Mouse (Mus musculus) adrenal gland, postnatal 4 days (tissue): ENCODE measurements around the gene 4930558K02Rik. TPM values are rescaled to one million over a fixed set of nuclear protein-coding genes. Genes with fewer than 3 reads are reported as not detected.

Experiments
- DNase-seq, 2 experiments: peaks; one replicate each; pipeline ENCODE4 v3.0.0; 2021 to 2022; ENCODE audit warnings: low spot score in 2 of 2, mixed read lengths in 2 of 2
- total RNA-seq, 2 experiments: library from RNA; stranded (reverse); gene quantifications; 2 replicates each; pipeline ENCODE4 v1.2.3; 2021

The 4930558K02Rik gene
- total RNA-seq, 2 experiments from 2014 or later, result 0.31 TPM; not detected in 1

DNA sequence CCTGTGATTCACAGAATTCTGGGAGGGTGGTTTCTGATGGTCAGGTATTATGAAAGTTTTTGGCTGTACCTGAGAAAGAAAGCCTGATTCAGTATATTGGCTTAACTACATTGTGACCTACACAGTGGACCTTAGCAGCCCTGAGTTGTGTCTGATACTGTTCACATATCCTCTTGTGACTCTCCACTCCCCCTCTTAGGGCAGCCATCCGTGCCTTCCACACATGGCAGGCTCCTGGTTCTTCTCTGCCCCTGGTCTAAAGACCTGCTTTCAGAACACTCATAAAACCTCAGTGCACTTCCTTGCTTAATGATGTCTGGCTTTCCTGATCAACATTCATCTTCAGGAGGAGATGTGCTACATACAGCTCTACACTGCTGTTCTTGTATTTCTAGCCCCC is 26.8 kb downstream of the 4930558K02Rik start:
- no peak for DNase-seq

DNA sequence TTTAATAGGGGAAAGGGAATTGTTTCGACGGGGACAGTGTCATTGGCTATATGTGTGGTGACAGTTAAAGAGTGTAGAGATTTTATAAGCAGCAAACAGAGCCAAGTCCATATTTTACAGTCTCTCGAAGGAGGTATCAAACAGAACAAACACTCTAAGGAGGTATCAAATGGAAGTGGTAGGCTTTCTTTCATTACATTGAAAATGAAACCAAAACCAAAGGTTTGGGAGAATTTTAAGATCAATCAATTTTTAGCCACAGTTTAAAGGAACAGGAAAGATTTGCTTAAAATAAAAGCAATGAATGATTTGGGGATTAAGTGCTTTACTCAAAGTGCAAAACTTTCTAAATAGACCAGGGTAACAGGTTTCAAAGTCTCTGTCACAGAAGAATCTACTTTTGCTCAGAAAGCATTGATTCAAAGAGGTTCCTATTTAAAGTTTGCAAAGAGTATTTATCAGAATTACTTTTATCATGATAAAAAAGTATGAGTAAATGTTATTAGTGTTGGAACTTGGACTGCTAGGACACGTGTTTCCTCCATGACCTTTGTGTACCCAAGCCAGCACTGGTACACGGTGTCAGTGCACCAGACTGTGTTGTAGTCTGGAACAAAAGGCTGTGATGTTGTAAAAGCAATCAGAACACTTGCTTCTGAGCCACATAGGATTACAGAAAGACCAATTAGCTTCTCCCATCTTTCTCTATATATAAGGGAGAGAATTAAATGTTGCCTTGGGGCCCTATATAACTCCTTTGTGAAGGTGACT is 28.2 kb downstream of the 4930558K02Rik start:
- DNase-seq, result no peak

DNA sequence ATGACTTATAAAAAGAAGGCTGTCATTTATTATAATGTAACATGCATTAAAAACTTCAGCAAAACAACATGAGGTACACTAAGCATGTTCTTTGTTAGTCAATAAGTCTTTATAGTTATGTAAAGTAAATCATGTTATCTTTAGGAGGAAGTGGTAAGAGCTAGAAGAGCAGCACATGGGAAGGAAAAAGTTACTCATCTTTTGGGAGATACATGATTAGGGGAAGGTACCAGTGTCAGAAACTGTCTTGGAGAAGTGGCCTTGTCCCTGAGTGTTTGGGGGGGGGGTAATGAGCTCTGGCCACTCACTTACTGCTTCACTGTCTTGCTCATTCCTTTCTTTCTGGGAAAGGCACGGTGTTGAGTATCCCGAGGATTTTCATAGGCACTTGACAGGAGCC is 37.4 kb downstream of the 4930558K02Rik start:
- DNase-seq, result no peak

DNA sequence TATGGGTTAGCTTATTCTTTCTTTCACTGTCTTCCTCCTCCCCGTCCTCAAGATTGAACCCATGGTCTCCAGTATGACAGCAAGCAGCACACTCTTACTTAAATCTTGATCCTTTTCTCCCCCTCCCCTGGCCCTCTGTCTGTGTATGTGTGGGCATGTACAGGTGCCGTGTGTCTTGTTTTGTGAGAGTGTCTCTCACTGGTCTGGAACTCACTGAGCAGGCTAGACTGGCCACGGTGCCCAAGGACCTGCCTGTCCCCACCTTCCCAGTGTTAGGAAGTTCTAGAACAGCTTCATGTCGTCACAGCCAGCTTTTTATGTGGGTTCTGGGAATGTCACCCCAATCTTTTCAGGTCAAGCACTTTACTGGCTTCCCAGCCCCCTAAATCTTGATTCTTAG is 47.1 kb downstream of the 4930558K02Rik start:
- no peak for DNase-seq

DNA sequence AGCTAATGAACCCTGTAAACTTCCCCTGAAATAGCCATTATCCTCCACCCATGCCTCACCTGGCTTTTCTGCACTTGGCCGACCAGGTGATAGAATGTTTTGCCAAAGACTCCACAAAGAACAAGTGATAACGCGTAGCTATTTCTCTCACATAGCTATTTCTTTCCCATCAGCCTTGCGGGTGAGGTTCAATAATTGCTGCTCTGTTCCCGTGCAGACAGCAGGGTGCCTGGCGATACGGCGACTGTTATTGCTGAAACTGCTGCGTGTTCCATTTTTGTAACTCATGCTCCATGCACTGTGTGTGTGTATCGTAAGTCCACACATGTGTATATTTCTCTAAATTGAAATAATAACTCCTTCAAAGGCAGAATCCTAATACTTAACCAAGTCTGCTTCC is 47.6 kb downstream of the 4930558K02Rik start:
- DNase-seq, result no peak

DNA sequence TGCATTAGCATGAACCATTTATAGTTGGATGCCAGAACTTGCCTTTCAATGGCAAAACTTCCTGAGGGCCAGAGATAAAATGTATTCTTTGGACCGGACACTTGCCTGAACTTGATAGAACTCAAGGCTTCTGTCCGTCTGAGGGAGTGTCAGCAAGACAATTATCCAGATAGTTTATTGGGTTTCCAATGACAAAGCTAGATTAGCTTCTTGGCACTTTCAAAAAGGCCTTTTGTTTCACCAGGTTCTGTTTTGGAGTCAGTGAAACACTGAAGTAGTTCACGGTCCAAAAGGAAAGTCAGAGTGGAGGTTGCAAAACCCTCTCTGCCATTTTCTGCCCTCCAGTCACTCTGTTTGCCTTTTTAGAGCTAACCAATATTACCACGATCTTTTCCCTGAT is 48.1 kb downstream of the 4930558K02Rik start:
- no peak for DNase-seq

DNA sequence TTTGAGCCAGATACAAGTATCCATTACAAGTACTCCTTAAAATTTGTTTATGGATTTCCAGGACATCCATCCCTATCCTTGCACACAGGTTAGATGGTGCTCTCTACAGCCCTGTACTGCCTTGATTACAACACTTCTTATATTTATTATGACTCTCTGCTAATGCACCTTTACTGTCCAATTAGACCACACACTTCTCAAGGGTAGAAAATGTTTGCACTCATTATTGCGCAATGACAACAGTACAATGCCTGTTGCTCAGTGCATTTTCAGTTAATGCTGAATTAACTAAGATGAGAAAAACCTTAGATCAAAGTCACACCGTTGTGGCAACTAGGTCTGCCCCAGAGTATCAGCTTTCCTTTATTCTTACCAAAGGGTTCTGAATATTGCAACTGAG is 51.5 kb downstream of the 4930558K02Rik start:
- no peak for DNase-seq

DNA sequence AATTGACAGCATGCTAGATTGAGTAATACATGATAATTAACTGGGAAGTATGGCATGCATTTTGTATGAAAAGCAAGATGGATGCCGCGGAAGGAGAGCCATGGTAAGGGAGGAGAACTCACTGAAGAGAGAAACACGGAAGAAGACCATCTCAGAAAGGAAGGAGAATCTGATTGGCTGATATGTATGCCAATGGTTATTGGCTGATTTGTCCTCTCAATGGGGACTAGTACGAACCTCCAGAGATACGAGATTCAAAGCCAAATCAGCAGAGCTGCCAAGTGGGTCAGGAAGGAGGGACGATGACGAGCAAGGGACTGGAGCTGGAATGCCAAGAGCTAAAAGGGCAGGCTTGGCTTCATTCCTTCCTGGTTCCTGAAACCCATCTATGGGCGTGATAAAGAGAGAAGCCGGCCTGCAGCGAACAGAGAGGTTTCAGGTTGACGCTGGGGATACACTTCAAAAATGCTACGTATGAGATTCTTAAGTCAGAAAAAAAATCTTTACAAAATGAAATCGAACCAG is 54.1 kb downstream of the 4930558K02Rik start:
- DNase-seq, result no peak

DNA sequence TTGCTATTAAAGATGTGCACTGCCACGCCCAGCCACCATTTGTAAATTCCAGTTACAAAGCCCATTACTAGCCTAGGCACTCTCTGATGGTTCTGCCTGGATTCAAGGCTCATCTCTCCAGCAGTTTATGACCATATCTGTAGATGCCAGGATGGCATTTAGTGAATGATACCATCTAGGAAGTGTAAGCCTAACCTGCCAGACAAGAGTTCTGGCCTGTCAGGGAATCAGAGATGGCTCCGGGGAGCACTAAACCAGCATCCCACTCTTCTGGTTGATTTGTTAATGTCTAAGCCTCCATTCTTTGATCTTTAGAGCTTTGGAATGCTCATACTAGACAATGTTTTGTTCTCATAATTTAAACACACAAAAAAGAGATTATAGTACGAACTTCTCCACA is 55.1 kb downstream of the 4930558K02Rik start:
- no peak for DNase-seq

DNA sequence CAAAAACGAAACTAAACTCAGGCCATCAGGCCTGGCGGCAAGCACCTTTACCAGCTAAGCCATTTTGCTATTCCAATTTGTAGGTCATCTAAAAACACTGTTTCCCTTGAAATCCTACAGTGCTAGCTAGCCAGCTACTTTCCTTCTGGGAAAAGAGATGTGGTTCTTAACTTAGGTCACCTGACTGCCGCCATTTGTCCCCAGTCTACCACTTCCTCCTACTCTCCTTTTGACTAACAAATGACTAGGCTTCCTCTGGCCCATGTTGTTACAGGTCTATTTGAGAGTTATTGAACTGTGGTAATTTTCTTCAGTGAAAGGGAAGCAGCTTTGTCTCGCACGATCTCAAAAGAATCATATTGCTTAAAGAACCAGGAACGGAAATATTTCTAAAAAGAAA is 57.5 kb downstream of the 4930558K02Rik start:
- no peak for DNase-seq

DNA sequence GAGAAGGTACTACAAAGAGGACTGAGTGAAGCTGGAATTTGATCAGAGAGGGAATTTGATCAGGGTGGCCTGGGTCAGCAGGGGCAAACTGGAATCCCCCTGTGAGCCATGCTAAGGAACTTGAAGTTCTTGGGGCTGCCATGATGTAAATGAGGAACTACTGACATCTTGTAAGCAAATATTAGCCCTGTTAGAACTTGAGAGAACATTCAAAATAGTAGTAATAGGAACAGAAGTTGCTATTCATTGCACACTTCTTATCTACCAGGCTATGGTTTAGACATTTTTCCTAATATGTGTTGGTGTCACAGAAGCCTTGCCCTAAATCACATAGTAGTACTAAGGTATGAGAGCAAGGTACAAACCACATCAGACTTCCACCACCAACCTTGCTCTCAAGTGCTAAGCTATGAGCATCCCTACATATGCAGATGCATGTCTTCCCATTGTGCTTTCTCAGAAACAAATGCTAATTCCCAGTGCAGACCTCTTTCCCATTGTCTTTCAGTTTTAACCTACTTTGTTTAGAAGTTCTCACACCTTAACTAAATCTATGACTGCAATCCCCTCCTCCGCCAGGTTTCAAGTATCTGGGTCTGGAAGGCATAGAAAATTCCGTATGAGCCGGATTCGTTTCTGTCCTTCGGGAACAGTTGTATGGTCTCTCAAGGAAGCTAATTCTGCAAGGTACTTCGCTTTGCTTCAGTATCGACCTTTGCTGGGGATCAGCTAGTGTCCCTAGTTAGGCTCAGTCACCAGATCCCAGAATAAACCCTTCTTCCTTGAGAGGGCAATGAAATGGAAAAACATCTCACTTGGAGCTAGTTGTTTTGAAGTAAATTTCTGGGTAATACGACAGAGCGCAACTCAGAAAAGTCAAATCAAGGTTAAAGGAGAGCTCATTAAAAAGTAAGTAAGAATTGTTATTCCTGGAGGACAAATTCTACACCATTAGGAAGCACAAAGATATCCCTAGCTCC is 58.7 kb downstream of the 4930558K02Rik start:
- no peak for DNase-seq

DNA sequence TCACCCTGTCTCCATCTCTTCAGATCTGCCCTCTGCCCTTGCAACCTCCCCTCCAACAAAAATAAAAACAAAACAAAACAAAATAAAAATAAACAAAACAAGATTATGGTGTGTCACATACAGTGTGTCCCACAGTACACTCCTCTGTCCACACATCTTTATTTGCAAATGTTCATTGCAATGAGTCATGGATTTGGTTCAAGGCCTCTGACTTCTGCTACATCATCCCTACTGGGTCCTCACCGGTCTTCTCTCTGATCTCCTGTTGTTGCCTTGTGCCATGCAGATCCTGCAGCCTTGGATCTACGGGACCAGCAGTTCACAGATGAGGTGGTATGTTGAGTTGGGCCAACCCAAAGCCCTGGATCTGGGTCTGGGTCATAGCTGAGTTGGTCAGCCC is 59.8 kb downstream of the 4930558K02Rik start:
- DNase-seq, result no peak

DNA sequence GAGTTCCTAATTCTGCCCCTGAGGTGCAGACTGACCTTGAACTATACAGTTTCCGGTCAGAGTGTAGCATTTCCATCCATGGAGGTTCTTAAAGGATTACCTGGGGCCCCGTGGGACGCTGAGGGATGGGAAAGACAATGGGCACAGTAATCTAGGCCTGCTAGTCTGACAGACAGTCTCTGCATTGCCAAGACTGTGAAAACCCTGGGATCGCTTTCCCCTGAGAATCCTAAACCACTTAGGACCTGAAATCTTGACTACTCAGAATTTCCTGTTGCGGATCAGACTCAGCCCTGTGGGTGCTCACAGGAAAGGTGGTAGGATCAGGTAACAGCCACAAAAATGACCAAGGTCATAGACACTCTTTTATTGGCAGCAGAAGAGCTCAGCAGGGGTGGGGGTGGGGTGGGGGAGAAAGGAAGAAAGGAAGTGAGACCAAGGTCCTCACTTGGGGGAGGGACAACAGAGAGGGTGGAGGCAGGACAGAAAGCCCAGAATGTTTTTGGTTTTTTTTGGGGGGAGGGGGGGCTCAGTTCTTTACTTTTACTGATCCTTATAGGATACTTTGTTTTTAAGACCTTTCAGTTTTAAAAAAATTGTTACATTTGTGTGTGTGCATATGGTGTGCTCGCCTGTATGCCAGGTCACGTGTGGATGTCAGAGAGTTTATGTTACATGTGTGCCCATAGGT is 60.6 kb downstream of the 4930558K02Rik start:
- no peak for DNase-seq

DNA sequence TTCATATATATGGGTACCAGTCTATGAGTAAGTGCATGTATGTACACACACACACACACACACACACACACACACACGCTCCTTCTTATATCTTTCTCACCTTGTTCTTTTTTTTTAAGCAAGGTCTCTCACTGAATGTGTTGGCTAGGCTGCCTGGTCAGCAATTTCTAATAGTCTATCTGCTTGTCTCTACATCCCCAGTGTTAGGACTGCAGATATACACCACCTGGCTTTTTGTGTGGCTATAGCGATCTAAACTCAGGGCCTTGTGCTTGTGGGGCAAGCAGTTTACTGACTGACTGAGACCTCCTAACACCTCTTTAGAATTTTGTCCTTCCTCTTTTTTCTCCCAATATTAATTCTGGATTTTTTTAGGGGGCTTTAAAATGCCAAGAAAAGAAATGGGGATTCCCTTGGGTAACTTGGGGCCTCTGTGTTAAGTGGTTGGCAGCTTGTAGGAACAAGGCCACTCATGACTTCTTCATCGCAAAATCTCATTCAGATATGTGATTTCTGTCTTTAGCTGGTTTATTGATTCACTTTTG is 61.4 kb downstream of the 4930558K02Rik start:
- no peak for DNase-seq

DNA sequence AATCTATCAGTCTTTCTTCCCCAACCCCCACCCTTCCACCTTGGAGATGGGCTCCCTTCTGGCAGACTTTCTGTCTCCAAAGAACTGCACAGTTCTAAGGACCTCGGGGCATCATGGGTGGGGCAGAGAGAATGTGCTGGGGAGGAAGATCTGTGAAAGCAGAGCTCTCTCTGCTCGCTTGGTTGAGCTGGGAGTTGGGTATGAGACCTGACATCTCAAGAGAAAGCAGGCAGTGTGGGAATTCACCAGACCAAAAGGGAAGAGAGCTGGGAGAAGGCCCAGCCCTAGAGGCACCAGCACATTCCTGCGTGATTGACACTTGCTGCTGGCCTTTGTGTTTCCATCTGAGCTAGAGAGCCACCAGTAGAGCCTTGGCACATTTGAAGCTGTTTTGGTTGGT is 63.4 kb downstream of the 4930558K02Rik start:
- DNase-seq, result no peak

DNA sequence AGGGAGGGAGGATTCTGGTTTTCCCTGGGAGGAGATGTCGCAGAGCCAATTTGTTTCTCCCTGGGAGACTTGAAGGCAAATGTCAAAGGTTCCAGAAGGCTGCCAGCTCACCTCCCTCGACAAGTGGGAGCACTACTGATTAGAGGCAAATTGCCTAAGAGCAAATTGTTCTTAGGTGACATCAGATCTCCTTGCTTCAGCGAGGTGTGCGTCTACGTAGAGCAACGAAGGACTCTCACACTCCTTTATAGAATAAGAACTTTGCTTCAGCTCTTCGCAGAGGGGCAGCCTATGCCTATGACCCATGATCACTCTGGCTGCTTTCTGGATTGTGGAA is 65.8 kb downstream of the 4930558K02Rik start:
- DNase-seq, result no peak

DNA sequence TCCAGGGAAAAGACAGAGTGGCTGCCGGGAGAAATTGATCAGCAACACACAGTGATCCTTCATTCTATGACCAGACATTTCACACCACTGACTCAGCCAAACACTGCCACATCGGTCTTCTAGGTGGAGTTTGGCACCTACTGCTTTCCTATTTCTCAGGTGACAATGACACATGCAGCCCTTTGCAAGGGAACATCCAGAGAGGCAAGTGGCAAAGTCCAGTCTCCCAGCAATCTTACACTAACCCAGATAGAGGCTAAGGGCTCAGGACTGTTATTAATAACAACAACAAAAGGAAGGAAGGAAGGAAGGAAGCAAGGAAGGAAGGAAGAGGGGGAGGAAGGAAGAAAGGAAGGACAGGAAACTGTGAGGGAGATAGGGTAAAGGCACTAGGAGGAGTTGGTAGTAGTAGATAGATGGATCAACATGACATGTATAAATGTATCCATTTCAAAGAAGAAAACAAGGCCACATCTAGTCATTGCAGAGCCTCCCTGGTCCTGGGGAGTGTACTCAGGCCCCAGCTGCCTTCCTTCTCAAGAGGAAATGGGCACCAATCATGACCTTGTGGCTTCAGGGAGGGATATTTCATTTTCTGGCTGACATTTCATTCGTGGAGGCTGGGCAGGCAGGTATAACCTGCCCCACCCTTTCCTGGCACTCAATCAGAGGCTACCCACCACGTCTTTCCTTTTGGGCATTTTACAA is 66.3 kb downstream of the 4930558K02Rik start:
- DNase-seq, result no peak

DNA sequence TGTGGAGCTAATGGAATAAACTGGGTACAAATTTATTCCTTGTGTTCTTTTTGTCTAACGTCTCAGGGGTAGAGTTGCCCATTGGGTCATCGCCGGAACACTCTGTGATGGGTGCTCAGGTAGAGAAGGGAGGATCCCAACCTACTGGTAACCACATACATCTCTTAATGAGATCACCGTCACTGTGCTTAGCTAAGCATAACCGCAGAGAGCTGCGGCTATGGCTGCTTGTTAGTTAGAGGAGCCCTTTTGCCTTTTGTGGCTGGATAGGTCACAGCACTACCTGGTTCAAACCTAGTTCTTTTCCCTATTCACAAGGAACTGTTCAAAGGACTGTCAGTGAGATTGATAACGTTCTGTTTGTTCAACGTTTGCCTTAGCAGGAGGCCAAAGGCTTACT is 70.4 kb downstream of the 4930558K02Rik start:
- DNase-seq, result no peak

DNA sequence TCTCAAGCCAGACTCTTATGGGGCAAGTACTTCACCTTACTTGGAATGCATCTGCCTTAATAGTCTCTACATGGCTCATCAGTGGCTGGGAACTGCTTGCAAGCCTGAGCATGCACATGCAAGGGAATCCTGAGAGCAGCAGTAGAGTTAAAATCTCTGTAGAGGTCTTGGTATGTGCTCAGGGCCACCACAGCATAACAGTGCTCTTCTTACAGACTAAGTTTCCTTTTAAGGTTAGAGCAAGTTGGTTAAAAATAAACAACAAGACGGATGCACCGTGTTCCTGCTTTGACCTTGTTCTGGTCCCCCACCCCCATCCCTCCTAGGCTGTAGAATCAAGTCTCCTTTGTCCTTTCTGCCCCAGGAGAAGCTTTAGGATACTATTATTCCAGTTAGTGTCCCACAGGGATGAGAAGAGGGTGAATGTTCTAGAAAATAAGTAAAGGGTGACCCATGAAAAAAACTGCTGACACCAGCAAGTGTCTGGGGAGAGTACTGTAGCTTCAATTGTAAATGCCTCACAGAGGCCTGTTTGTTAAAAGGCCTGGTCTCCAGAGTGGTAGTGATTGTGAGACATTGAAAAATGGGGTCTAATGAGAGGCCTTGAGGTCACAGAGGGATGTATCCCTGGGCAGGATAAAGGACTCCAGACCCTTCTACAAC is 71.5 kb downstream of the 4930558K02Rik start:
- no peak for DNase-seq

DNA sequence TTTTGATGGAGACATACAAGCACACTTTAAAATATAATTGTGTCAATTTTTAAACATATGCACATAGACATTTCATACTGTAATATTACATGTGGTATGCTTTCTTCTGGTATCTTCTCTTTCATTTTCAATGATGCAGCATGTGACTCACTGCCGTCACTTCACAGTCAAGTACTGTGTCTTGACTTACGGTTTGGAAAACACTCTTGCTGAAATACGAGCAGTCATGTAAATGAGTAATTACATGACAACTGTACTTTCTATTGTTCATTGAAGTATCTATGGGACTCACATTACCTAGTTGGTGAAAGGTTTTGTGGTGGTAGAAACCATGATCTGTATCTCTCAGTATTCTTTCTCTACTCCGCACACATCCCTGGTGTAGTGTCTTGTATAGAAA is 72.3 kb downstream of the 4930558K02Rik start:
- no peak for DNase-seq
